Mouse (Mus musculus): Measurements from ENCODE around the gene Utp15. TPM values are rescaled to one million over a fixed set of nuclear protein-coding genes. Genes with fewer than 3 reads are reported as not detected.

Utp15 gene
- total RNA-seq, 2 experiments from 2014 or later: 8.6 to 9.6 TPM

Other genes starting within 250 kb of the Utp15 start
- not detected in 2 replicates for gene Arhgef28, start 56.6 kb downstream of the Utp15 start, total RNA-seq (2015; ENCODE audit: low replicate concordance)
- 0.51 and 1.3 TPM in 2 replicates for gene Arhgef28, start 56.6 kb downstream of the Utp15 start, total RNA-seq (2017; ENCODE audit: low replicate concordance)
- gene Ankra2, start within 50 bp of the Utp15 start, total RNA-seq (2015; ENCODE audit: low replicate concordance): 4.6 and 13.8 TPM in 2 replicates
- gene Ankra2, start within 50 bp of the Utp15 start, total RNA-seq (2017; ENCODE audit: low replicate concordance): 7.1 and 7.9 TPM in 2 replicates
- not detected in 2 replicates for gene Gm21976, start 16.8 kb upstream of the Utp15 start, total RNA-seq (2015; ENCODE audit: low replicate concordance)
- not detected in 2 replicates for gene Gm21976, start 16.8 kb upstream of the Utp15 start, total RNA-seq (2017; ENCODE audit: low replicate concordance)
- gene Btf3, start 54.0 kb upstream of the Utp15 start, total RNA-seq (2015; ENCODE audit: low replicate concordance): 325 and 335 TPM in 2 replicates
- gene Btf3, start 54.0 kb upstream of the Utp15 start, total RNA-seq (2017; ENCODE audit: low replicate concordance): 314 and 425 TPM in 2 replicates
- not detected in 2 replicates for gene Foxd1, start 91.2 kb upstream of the Utp15 start, total RNA-seq (2015; ENCODE audit: low replicate concordance)
- gene Foxd1, start 91.2 kb upstream of the Utp15 start, total RNA-seq (2017; ENCODE audit: low replicate concordance): not detected in 2 replicates
- gene Gm10320, start 229.0 kb upstream of the Utp15 start, total RNA-seq (2015; ENCODE audit: low replicate concordance): 2.3 and 7.1 TPM in 2 replicates
- not detected in 2 replicates for gene Gm10320, start 229.0 kb upstream of the Utp15 start, total RNA-seq (2017; ENCODE audit: low replicate concordance)

All from erythroblast, adult 5-6 weeks (primary cell).